Mouse (Mus musculus) hindbrain, embryonic 11.5 days (tissue): ENCODE measurements around the gene Tlr4. TPM values are rescaled to one million over a fixed set of nuclear protein-coding genes. Genes with fewer than 3 reads are reported as not detected.

Experiments
- ATAC-seq: fragments of 200-750 bp; cut with Nextera tagmentation; 2 replicates; pipeline ENCODE4 v1.8.0; 2017; ENCODE audit warnings: mild to moderate bottlenecking, moderate TSS enrichment, moderate library complexity; ENCODE audit not compliant: low FRiP score
- DNase-seq: peaks from one replicate; pipeline ENCODE4 v3.0.0-alpha.2; 2015; ENCODE audit warnings: low spot score
- H3K27ac ChIP-seq: fragments of 300-500 bp; sonication (generic); 2 replicates; pipeline ENCODE4 v1.5.1; 2014; ENCODE audit warnings: mild to moderate bottlenecking, low read depth, low read length
- H3K27me3 ChIP-seq: fragments of 300-500 bp; sonication (generic); 2 replicates; pipeline ENCODE4 v1.6.1; 2014; ENCODE audit warnings: mild to moderate bottlenecking, low read length, moderate library complexity, mixed read lengths; ENCODE audit not compliant: control insufficient read depth, insufficient read depth
- H3K36me3 ChIP-seq: fragments of 300-500 bp; sonication (generic); 2 replicates; pipeline ENCODE4 v1.6.1; 2014; ENCODE audit warnings: mild to moderate bottlenecking, low read length, moderate library complexity, mixed read lengths; ENCODE audit not compliant: control insufficient read depth, insufficient read depth
- H3K4me1 ChIP-seq: fragments of 300-500 bp; sonication (generic); replicated peaks from 2 replicates; pipeline ENCODE4 v1.6.1; 2014; ENCODE audit warnings: low read length, mixed read lengths; ENCODE audit not compliant: control insufficient read depth, insufficient read depth
- H3K4me2 ChIP-seq: fragments of 300-500 bp; sonication (generic); replicated peaks from 2 replicates; pipeline ENCODE4 v1.6.1; 2014; ENCODE audit warnings: mild to moderate bottlenecking, low read depth, low read length
- H3K4me3 ChIP-seq: fragments of 300-500 bp; sonication (generic); 2 replicates; pipeline ENCODE4 v1.5.1; 2014; ENCODE audit warnings: low read depth, low read length
- H3K9ac ChIP-seq: fragments of 300-500 bp; sonication (generic); 2 replicates; pipeline ENCODE4 v1.6.1; 2014; ENCODE audit warnings: low read depth, low read length
- H3K9me3 ChIP-seq: fragments of 300-500 bp; sonication (generic); 2 replicates; pipeline ENCODE4 v1.6.1; 2016; ENCODE audit warnings: low read length; ENCODE audit not compliant: control insufficient read depth
- WGBS: fragments of 180-500 bp; shearing (Covaris S2); extraction: QIAGEN DNeasy Blood & Tissue Kit; methylation state at CpG from one replicate; pipeline ENCODE4 v1.1.7; 2014; 5-methylcytosine and 5-hydroxymethylcytosine counted together
- polyA plus RNA-seq: library from polyadenylated mRNA; unstranded; fragments of >200 nt; fragmentation: Nextera tagmentation; extraction: Ambion mirVana; gene quantifications from 2 replicates; pipeline ENCODE4 v1.2.1, GENCODE M21; 2014

Gene Tlr4
- polyA plus RNA-seq, 1 experiment from 2014 or later = 1.4 TPM

GRCm38 (mm10) chr4:66828163-66828668, 832 bp downstream of the Tlr4 start:
- no peak overlapping the region for H3K4me3 ChIP-seq
- ATAC-seq = no peak
- H3K27ac ChIP-seq = no peak overlapping the region

DNA sequence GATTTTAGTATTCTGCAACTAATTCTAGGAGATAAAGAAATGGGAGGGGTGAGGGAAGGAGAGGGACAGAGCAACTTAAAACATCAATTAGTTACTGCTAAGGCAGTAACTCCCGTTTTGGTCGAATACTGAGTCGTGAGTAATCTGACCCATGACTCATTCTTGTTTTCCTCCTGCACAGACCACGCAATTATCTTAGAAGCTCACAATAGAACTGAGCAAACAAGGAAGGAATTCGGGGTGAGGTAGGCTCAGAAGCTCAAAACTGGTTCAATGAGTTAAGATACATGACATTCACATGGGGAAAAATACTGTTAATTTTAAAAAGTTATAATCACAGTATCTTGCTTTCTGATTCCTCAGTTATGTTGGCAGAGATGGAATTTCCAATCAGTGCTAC, 1.3 kb downstream of the Tlr4 start:
- 54% methylated on average over 5 of the region's 5 CpGs for WGBS

More at GRCm38 (mm10) chr4:66828163-66828668, 832 bp downstream of the Tlr4 start:
- 79% methylated on average over 6 of the region's 6 CpGs for WGBS
- no peak overlapping the region for H3K4me2 ChIP-seq
- H3K27me3 ChIP-seq = no peaks in the 10 kb centered on the region
- H3K9ac ChIP-seq = no peak overlapping the region
- no peak for DNase-seq
- H3K9me3 ChIP-seq = no peaks in the 10 kb centered on the region
- no peaks in the 10 kb centered on the region for H3K36me3 ChIP-seq
- H3K4me1 ChIP-seq = no peaks in the 10 kb centered on the region

DNA sequence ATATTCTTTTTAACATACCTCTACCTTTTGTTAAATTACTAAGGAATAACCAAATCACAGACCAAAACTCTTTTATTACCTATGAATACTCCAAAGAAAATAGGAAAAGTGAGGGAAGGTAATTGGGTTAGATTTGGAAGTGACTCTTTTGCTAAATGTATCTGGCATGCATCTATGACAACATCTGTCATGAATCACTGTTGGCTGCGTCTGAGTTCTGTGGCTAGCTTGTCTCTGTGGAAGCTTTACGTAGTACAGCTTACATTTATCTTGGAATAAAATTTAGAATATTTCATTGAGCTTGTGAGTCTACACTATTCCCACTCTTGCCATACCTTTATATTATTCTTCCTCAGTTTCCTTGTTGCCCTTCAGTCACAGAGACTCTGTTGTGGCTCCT, 10.7 kb downstream of the Tlr4 start:
- H3K9ac ChIP-seq = no peak overlapping the region
- H3K9me3 ChIP-seq = no peaks in the 10 kb centered on the region
- no peak for ATAC-seq
- no peaks in the 10 kb centered on the region for H3K27me3 ChIP-seq
- H3K27ac ChIP-seq = no peak overlapping the region
- DNase-seq = no peak
- H3K4me3 ChIP-seq = no peak overlapping the region
- H3K4me2 ChIP-seq = no peak overlapping the region
- whole genome bisulfite sequencing = 89% methylated on average over 2 of the region's 2 CpGs
- no peaks in the 10 kb centered on the region for H3K36me3 ChIP-seq
- no peaks in the 10 kb centered on the region for H3K4me1 ChIP-seq

More for the DNA sequence above, 1.3 kb downstream of the Tlr4 start:
- ATAC-seq = no peak
- no peak for DNase-seq
- H3K4me1 ChIP-seq = no peaks in the 10 kb centered on the region
- H3K9me3 ChIP-seq = no peaks in the 10 kb centered on the region
- H3K9ac ChIP-seq = no peak overlapping the region
- H3K27ac ChIP-seq = no peak overlapping the region
- H3K27me3 ChIP-seq = no peaks in the 10 kb centered on the region
- no peak overlapping the region for H3K4me3 ChIP-seq
- no peaks in the 10 kb centered on the region for H3K36me3 ChIP-seq
- H3K4me2 ChIP-seq = no peak overlapping the region

GRCm38 (mm10) chr4:66843255-66843654, 15.9 kb downstream of the Tlr4 start:
- no peak overlapping the region for H3K4me3 ChIP-seq
- H3K9me3 ChIP-seq = no peaks in the 10 kb centered on the region
- no peak overlapping the region for H3K9ac ChIP-seq
- no peak overlapping the region for H3K27ac ChIP-seq
- no peaks in the 10 kb centered on the region for H3K27me3 ChIP-seq
- no peak for ATAC-seq
- no peak overlapping the region for H3K4me2 ChIP-seq
- 69% methylated on average over 1 of the region's 1 CpGs for WGBS
- no peaks in the 10 kb centered on the region for H3K36me3 ChIP-seq
- no peaks in the 10 kb centered on the region for H3K4me1 ChIP-seq
- DNase-seq = no peak

DNA sequence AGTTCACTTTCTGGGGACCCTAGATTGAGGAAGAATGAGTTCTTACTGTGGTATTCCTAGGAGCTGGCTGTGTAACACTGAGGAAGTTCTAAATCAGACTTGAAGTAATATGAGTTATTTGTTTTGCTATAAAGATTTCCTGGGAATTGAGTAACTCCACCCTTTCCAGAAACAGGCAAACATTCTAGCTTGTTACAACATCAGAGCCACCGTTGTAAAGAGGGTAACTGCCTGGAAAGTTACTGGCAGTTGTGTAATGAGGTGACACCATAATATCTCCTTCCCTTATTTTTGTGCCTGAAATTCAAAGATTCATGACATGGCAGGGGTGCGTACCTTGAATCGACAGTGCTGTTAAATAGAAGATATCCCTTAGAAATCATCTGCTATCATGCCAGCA, 24.6 kb downstream of the Tlr4 start:
- ATAC-seq (no peak), DNase-seq (no peak)
- Histone ChIP-seq H3K9ac (no peak overlapping the region), H3K9me3 (no peaks in the 10 kb centered on the region), H3K4me1 (no peaks in the 10 kb centered on the region), H3K27me3 (no peaks in the 10 kb centered on the region), H3K4me2 (no peak overlapping the region), H3K4me3 (no peak overlapping the region), H3K36me3 (no peaks in the 10 kb centered on the region), H3K27ac (no peak overlapping the region)
- WGBS = 92% methylated on average over 3 of the region's 3 CpGs

DNA sequence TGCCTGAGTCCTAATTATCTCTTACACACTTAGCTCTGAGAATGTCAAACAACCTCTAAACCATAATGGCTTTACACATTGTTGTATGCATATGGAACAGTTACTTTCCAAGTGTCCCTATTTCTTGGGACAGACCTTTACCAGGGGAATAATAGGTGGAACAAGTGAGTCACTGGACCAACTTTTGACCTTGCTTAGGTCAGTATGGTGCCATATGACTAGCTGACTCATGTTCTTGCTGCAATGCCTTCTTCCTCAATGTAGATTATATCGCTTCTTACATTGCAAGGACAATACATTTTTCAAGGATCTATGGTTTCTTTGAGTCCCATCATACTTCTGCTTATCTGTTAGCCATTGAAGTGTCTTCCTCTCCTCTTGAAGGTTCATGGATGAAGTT, 29.6 kb downstream of the Tlr4 start:
- Histone ChIP-seq H3K4me3 (no peak overlapping the region), H3K9ac (no peak overlapping the region), H3K9me3 (no peaks in the 10 kb centered on the region), H3K4me1 (no peaks in the 10 kb centered on the region), H3K27ac (no peak overlapping the region), H3K27me3 (no peaks in the 10 kb centered on the region), H3K36me3 (no peaks in the 10 kb centered on the region), H3K4me2 (no peak overlapping the region)
- ATAC-seq (no peak), DNase-seq (no peak)
- WGBS = 96% methylated on average over 1 of the region's 1 CpGs

- Histone ChIP-seq H3K4me1 (no peaks in the 10 kb centered on the region), H3K4me2 (no peak overlapping the region), H3K9ac (no peak overlapping the region), H3K9me3 (no peaks in the 10 kb centered on the region), H3K36me3 (no peaks in the 10 kb centered on the region), H3K4me3 (no peak overlapping the region), H3K27ac (no peak overlapping the region), H3K27me3 (no peaks in the 10 kb centered on the region)
- no peak for ATAC-seq
- DNase-seq = peak; percentile 2
- WGBS = 62% methylated on average over 7 of the region's 7 CpGs
Measured at GRCm38 (mm10) chr4:66869919-66870318, 42.5 kb downstream of the Tlr4 start.

- 87% methylated on average over 5 of the region's 5 CpGs for WGBS
Measured at GRCm38 (mm10) chr4:66872026-66872425, 44.6 kb downstream of the Tlr4 start.

GRCm38 (mm10) chr4:66873342-66873741, 46.0 kb downstream of the Tlr4 start:
- H3K27ac ChIP-seq = no peak overlapping the region
- H3K27me3 ChIP-seq = no peaks in the 10 kb centered on the region
- no peak overlapping the region for H3K4me3 ChIP-seq
- ATAC-seq (no peak), DNase-seq (no peak)
- no peaks in the 10 kb centered on the region for H3K36me3 ChIP-seq
- no peaks in the 10 kb centered on the region for H3K4me1 ChIP-seq
- no peak overlapping the region for H3K4me2 ChIP-seq
- no peaks in the 10 kb centered on the region for H3K9me3 ChIP-seq
- no peak overlapping the region for H3K9ac ChIP-seq

More at GRCm38 (mm10) chr4:66872026-66872425, 44.6 kb downstream of the Tlr4 start:
- Histone ChIP-seq H3K27me3 (no peaks in the 10 kb centered on the region), H3K9me3 (no peaks in the 10 kb centered on the region), H3K4me3 (no peak overlapping the region), H3K36me3 (no peaks in the 10 kb centered on the region), H3K27ac (no peak overlapping the region), H3K9ac (no peak overlapping the region), H3K4me1 (no peaks in the 10 kb centered on the region), H3K4me2 (no peak overlapping the region)
- no peak for ATAC-seq
- DNase-seq = no peak
